Mouse (Mus musculus): ENCODE results near the gene Klhdc3.

DNA sequence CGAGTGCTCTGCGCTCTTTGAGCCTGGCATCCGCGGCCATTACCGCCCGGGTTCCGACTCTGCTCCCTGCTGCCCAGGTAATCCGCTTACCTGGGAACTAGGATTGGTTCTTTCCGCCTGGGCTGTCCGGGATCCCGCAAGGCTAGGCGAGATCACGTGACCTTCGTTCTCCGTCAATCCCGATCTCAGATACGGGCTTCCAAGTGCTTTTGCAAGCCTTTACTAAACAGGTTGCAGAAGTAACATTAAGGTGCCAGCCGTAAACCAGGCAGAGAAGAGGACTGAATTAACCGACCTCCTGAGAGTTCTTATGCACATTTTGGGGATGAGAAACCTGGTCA is 34.4 kb downstream of the Klhdc3 start:
- no peak for TF ChIP-seq POLR2A (IDR thresholded peaks at IDR 0.05; ENCODE audit: low read depth, low read length)
- TF ChIP-seq CTCF (IDR thresholded peaks at IDR 0.05; ENCODE audit: borderline replicate concordance, insufficient read depth, low read length), result no peak
